Mouse (Mus musculus): Measurements from ENCODE around the gene H1fnt. TPM values are rescaled to one million over a fixed set of nuclear protein-coding genes. Genes with fewer than 3 reads are reported as not detected.

H1fnt gene
- total RNA-seq (2017), result not detected in 2 replicates

DNA sequence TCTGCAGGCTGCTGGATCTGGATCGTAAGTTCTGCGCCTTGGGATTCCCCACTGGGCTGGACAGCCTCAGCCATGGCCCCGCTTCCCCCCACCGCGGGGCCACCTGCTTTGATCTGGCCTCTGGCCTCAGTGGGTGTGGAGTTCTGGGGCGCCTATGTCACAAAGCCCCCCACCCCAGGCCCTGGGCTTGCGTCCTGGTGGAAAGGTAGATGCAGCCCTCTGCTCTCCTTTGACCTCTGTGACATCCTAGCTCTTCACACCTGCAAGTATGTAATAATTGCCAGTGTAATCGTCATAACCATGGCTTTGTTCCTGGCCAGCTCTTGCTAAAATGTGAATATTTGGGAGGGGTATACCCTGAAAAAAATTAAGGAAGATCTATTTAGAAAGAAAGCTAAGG lies at the start of gene H1fnt:
TSS of gene H1fnt (minus strand) at position 101 of the 400 bp plus-strand sequence.
- ATAC-seq (ENCODE audit: extremely low read depth, insufficient number of reproducible peaks, low FRiP score, poor library complexity, severe bottlenecking), result no peak

DNA sequence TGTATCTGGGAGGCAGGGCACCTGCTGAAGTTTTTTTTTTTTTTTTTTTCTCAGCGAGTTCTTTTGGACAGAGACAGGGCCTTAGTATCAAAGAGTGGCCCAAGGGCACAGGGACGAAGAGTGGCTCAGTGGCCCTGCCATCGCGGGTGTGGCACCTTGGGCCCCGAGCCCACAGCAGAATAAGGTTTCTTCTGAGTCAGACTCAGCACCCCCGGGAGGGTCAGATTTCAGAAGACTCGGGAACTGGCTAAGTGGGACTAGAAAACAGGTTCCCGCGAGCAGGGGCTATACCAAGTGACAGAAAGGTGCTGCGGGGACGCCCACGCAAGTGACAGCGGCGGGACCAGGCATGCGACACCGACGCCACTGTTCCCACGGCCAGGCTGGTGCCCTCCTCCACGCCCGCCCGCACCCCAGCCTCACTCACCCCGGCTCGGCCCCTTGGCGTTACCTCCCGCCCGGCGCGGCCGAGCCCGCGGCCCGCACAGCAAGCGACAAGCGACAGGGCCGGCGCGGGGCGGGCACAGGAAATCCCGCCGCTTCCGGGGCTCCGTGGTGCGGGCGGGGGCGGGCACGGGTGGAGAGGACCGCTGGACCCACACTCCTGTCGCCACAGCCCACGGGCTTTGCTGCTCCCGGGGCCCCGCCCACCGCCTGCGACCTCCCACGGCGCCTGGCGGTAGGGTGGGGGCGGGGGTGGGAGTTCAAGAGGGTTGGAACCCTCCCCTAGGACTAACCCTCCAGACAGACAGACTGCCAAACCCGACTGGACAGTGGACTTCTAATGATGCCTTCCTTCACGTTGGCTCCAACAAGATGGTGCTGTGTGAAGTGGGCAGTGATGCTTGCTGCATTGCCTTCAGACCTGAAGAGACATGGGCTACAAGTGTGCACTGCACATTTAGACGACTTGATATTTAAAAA lies 38.8 kb upstream of the H1fnt start, which contains the start of gene Zfp641:
TSS of gene Zfp641 (minus strand) at position 534 of the 924 bp plus-strand sequence.
- ATAC-seq (ENCODE audit: extremely low read depth, insufficient number of reproducible peaks, low FRiP score, poor library complexity, severe bottlenecking), result no peak

DNA sequence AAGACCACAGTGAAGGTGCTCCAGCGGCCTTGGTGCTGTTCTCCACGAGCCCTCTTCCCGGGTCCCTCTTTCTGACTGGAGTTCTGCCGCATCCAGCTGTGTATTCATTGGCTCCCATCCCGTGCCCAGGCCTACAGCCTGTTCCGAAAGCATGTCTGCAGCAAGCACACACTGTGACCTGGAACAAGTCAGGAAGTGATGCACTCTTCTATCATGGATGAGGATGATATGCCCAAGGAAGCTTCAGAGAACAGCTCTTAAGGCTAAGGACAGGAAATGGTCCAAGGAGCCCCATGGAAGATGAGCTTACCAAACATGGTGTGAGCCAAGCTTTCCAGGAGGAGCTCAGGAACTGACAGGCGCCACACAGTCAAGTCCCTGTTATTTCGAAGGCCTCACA lies 36.6 kb upstream of the H1fnt start:
- no peak for ATAC-seq (ENCODE audit: extremely low read depth, insufficient number of reproducible peaks, low FRiP score, poor library complexity, severe bottlenecking)

DNA sequence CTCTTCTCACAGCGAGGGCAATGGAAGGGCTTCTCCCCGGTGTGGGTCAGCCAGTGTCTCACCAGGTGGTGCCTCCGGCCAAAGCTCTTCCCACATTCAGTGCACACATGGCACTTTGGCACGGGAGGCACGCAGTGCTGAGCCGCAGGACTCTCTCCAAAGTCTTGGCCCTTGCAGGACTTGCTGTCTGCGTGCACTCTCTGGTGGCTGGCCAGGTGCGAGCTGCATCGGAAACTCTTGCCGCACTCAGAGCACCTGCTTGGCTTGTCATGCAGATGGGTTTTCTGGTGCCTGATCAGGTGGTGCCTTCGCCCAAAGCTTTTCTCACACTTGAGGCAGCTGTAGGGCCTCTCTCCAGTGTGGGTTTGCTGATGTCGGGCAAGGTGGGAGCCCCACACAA lies 31.5 kb upstream of the H1fnt start:
- ATAC-seq (ENCODE audit: extremely low read depth, insufficient number of reproducible peaks, low FRiP score, poor library complexity, severe bottlenecking), result no peak

DNA sequence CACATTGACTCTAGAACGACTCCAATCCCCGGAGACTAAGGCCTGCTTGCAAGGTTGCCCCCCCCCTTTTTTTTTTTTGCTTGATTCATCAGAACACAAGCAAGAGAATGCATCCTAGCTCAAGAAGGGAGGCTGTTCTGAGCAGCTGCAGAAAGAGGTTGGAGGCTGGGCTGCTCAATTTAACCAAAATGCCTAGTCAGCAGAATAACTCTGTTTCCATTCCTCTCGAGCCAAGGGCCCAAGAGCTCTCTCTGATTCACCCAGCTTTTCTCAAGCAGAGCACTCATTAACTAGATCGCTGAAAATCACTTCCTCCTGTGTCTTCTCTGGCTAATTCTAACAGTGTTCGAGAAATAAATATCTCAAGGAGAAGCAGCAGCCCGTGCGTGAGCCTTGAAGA lies 29.3 kb upstream of the H1fnt start:
- no peak for ATAC-seq (ENCODE audit: extremely low read depth, insufficient number of reproducible peaks, low FRiP score, poor library complexity, severe bottlenecking)

DNA sequence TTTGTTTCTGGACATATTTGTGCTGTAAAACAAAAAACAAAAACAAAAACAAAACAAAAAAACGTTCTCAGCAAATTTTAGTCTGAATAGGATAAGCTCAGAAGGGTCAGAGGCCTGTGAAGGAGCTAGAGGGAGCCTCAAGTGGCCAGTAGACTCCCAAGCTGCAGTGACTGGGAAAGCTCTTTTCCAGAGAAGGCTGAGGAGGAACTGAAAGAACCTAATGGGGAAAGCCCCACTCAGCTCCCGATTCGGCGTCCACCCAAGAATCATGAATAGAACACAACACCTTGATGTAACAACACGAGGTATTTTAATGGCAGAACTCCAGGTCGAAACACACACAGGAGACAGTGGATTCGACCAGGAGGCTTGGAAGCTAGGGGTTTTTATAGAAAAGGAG lies 683 bp upstream of the H1fnt start:
- no peak for ATAC-seq (ENCODE audit: extremely low read depth, insufficient number of reproducible peaks, low FRiP score, poor library complexity, severe bottlenecking)

DNA sequence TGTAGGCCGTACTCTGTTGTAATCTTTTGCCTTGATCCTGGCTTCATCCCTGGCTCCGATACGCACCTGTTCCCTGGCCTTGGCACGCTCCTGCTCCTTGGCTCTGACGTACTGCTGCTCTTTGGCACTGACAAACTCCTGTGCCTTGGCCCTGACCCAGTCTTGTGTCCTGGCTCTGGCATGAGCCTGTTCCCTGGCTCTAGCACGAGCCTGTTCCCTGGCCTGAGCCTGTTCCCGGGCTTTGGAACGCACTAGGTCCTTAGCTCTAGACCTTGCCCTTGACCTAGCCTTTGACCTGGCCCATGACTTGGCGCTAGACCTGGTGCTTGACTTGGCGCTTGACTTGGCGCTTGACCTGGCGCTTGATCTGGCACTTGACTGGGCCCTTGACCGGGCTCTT lies 822 bp downstream of the H1fnt start:
- ATAC-seq (ENCODE audit: extremely low read depth, insufficient number of reproducible peaks, low FRiP score, poor library complexity, severe bottlenecking), result no peak

DNA sequence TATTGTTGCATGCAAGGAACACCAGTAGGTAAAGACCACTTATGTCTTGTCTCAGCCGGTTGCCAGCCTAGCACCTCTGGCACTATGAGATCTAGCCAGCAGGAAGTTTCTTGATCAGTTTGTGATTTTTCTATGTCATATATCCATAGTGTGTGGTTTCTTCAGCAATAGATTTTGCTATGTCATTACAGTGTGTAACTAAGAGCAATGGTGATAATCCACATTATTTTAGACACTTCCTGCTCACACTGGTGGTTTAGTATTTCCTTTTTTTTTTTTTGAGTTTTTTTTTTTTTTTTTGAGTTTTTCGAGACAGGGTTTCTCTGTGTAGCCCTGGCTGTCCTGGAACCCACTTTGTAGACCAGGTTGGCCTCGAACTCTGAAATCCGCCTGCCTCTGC lies 21.7 kb downstream of the H1fnt start:
- no peak for ATAC-seq (ENCODE audit: extremely low read depth, insufficient number of reproducible peaks, low FRiP score, poor library complexity, severe bottlenecking)

DNA sequence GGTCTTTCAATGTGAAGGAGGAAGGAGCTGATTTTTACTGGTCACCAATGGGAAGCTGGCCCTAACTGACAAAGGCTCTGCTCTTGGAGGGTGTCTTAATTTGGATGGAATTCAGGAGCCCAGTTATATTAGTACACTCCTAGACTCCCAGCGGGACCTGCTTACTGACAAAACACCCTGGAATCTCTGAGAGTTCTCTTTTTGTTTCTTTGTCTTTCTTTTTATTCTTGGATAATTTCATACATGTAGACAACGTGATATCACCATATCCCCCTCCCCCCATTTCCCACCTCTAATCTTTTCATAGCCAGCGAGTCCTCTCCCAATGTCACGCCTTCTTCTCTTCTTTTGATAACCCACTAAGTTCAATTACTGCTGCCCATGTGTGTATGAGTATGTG lies 22.7 kb downstream of the H1fnt start, which contains the start of gene Olfr286:
TSS of gene Olfr286 (minus strand) at position 101 of the 400 bp plus-strand sequence.
- ATAC-seq (ENCODE audit: extremely low read depth, insufficient number of reproducible peaks, low FRiP score, poor library complexity, severe bottlenecking), result no peak

DNA sequence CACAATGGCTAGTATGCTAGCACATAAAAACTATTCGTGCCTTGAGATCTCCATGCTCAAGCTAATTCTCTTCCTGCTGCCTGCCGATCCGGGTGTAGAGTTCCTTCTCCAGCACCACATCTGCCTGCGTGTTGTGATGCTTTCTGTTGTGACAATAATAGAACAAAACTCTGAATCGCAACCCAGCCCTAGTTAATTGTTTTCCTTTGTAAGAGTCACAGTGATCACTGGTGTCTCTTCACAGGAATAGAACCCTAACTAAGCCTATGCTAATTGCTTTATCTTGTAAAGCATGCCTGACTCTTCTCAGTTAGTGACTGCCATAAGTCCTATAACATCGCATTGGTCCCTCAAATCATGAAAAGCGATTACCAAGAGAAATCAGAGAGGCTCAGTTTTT lies 31.0 kb downstream of the H1fnt start:
- no peak for ATAC-seq (ENCODE audit: extremely low read depth, insufficient number of reproducible peaks, low FRiP score, poor library complexity, severe bottlenecking)

DNA sequence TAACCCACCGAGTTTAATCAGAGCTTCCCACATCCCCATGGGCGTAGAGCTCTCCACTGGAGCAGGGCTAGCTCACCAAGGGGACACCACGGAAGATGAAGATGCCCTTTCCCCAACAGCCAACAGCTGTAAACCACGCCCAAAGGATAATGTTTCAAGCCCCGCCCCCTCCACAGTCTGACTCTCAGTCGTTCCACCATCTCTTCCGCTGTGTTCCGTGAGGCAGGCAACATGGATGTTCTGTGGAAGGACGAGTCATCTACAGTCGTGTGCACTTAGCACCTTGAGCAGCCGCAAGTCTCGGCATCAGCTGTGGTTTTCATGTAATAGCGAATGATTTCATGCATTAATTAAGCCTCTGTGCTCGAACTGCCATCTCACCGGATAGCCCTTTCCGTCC lies 31.5 kb downstream of the H1fnt start:
- ATAC-seq (ENCODE audit: extremely low read depth, insufficient number of reproducible peaks, low FRiP score, poor library complexity, severe bottlenecking), result no peak

DNA sequence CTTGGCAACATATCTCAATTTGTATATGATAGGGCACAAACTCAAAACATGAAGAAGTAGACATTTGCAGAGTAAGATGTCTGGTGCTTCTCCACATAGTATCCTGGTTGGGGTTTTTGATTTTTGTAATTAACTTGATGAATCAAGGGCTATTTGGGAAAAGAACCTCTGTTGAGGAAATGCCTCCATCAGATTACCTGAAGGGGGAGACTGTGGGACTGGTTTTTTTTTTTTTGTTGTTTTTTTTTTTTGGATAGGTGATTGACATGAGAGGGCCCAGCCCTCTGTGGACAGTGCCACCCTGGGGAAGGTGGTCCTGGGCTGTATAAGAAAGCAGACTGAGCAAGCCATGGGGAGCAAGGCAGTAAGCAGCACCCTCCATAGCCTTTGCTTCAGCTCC lies 34.7 kb downstream of the H1fnt start:
- no peak for ATAC-seq (ENCODE audit: extremely low read depth, insufficient number of reproducible peaks, low FRiP score, poor library complexity, severe bottlenecking)

DNA sequence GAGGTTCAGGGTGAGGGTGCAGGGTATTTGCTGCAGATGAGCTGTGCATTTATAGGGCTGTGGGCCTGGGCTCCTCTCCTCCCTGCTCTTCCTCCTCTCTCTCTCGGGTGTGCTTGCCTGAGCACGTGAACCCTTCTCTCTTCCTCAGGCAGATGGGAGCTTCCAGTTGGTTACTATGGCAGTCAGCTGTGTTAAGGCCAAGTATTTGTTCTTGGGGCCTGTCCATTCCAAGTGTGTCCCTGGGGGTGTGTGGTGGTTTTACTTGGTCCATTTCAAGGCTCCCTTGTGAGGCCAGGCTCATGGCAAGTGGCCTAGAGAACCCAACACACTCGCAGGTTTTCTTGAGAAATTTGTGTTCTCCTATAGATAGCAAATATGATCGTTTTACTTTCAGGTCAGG lies 36.2 kb downstream of the H1fnt start, which contains the start of the genes Gm44579 and Olfr287:
TSS of gene Gm44579 (minus strand) at position 101 of the 400 bp plus-strand sequence.
TSS of gene Olfr287 (minus strand) at position 180 of the 400 bp plus-strand sequence.
- no peak for ATAC-seq (ENCODE audit: extremely low read depth, insufficient number of reproducible peaks, low FRiP score, poor library complexity, severe bottlenecking)

DNA sequence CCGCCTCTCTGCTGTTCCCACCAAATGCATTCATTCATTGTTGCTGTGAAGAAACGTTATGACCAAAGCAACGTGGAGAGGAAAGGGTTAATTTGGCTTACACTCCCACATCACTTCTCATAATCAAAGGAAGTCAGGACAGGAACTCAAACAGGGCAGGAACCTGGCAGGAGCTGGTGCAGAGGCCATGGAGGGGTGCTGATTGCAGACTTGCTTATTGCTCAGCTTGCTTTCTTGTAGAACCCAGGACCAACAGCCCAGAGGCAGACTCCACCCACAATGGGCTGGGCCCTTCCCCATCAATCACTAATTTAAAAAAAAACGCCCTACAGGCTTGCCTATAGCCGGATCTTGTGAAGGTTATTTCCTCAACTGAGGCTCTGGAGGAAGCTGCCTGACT lies 43.0 kb downstream of the H1fnt start:
- no peak for ATAC-seq (ENCODE audit: extremely low read depth, insufficient number of reproducible peaks, low FRiP score, poor library complexity, severe bottlenecking)

DNA sequence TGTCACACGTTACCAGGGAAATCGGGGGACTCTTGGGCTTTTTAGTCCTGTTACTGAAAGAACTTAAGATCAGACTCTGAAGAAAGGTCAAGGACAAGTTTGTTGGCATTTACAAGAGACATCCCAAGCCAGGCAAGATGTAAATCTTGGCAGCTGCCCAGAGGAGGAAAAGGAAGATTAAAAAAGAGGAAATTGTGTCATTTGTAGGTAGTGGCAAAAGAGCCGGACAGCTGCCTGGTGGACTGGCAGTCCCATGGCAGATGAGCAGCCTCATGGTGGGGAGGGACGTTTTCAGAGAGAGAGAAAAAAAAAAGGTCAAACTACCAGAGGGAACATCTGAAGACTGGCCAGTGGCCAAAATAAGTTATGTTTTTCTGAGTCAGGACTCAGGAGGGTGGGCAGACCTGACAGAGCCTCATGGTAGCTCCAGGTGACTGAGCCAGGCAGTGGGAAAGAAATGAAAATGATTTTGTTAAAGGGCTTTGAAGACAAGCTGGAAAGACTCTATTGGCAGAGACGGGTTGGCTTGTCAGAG lies 43.7 kb downstream of the H1fnt start:
- ATAC-seq (ENCODE audit: extremely low read depth, insufficient number of reproducible peaks, low FRiP score, poor library complexity, severe bottlenecking), result no peak

DNA sequence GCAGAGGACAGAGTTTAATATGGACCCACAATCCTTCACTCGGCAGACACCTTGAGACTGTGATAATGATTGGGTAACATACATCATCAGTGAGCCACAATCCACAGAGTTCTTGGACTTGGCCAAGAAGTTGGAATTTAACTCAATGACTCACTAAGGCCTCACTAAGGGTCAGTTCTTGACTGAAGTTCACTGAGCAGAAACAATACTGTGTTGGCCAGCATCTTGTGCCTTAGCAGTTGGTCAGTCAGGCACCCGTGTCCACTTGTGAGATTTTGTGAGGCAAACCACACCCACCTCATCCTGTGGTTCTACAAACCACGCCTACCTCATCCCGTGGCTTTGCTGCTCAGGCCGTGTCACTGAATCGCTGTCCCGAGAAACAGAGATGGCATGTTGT lies 47.4 kb downstream of the H1fnt start:
- ATAC-seq (ENCODE audit: extremely low read depth, insufficient number of reproducible peaks, low FRiP score, poor library complexity, severe bottlenecking), result no peak

Other genes starting within 250 kb of the H1fnt start
- gene Pfkm, start 164.7 kb downstream of the H1fnt start, total RNA-seq (2017), result 2.2 and 2.6 TPM in 2 replicates
- 57.2 and 67.4 TPM in 2 replicates for gene Senp1, start 163.5 kb downstream of the H1fnt start, total RNA-seq (2017)
- 18.9 and 21.8 TPM in 2 replicates for gene Asb8, start 91.7 kb downstream of the H1fnt start, total RNA-seq (2017)
- not detected in 2 replicates for gene Ccdc184, start 90.1 kb downstream of the H1fnt start, total RNA-seq (2017)
- not detected in 2 replicates for gene Olfr288, start 61.8 kb downstream of the H1fnt start, total RNA-seq (2017)
- gene Gm44579, start 36.3 kb downstream of the H1fnt start, total RNA-seq (2017), result not detected in 2 replicates
- not detected in 2 replicates for gene Olfr287, start 36.2 kb downstream of the H1fnt start, total RNA-seq (2017)
- not detected in 2 replicates for gene Olfr286, start 22.8 kb downstream of the H1fnt start, total RNA-seq (2017)
- 0.12 TPM in 1 of 2 replicates, not detected in the other for gene Zfp641, start 38.9 kb upstream of the H1fnt start, total RNA-seq (2017)
- gene Olfr285, start 60.1 kb upstream of the H1fnt start, total RNA-seq (2017), result not detected in 2 replicates
- not detected in 2 replicates for gene Olfr284, start 83.7 kb upstream of the H1fnt start, total RNA-seq (2017)
- gene Olfr283, start 123.7 kb upstream of the H1fnt start, total RNA-seq (2017), result not detected in 2 replicates
- not detected in 2 replicates for gene Olfr282, start 173.9 kb upstream of the H1fnt start, total RNA-seq (2017)
- gene Olfr281, start 195.3 kb upstream of the H1fnt start, total RNA-seq (2017), result 0.12 TPM in 1 of 2 replicates, not detected in the other
- gene OR5BS1P, start 212.6 kb upstream of the H1fnt start, total RNA-seq (2017), result not detected in 2 replicates
- gene Lalba, start 225.4 kb upstream of the H1fnt start, total RNA-seq (2017), result not detected in 2 replicates
- not detected in 2 replicates for gene Olfr279, start 235.1 kb upstream of the H1fnt start, total RNA-seq (2017)

All from neutrophil, adult 5-6 weeks (primary cell).